In genomic region chr13:46346830-46347512, GRCm38 (mm10) we compare ENCODE assay signal across 31 mouse cellular contexts.
DNase-seq lines count a peak whose midpoint lies in the region; ATAC-seq lines count a peak whose summit lies in the region.
"Had no signal": no experiment of that assay in that cellular context is flagged by ENCODE, and none has a peak within 500 bp of the region (broad histone marks: within the 10 kb centered on the region; RNA-seq: fewer than 3 reads in every experiment).

No protein-coding gene starts in this region.

- H3K27me3 ChIP-seq in midbrain, embryonic 11.5 days (ENCODE audit: control insufficient read depth, insufficient read depth, low read length): no peaks in the 10 kb centered on the region
- H3K27me3 ChIP-seq in midbrain, embryonic 13.5 days: no peaks in the 10 kb centered on the region
- H3K27me3 ChIP-seq: embryonic facial prominence, embryonic 13.5 days; heart, embryonic 13.5 days; hindbrain, embryonic 15.5 days; kidney, embryonic 15.5 days; limb, embryonic 12.5 days; lung, embryonic 15.5 days; stomach, embryonic 15.5 days had no signal

- no peak overlapping the region for H3K4me2 ChIP-seq in midbrain, embryonic 11.5 days
- H3K4me2 ChIP-seq in midbrain, embryonic 13.5 days (replicated peaks): no peak overlapping the region
- H3K4me2 ChIP-seq: embryonic facial prominence, embryonic 13.5 days; heart, embryonic 13.5 days; hindbrain, embryonic 15.5 days; kidney, embryonic 15.5 days; limb, embryonic 12.5 days; liver, embryonic 11.5 days; lung, embryonic 15.5 days; stomach, embryonic 15.5 days had no signal

- H3K9me3 ChIP-seq in midbrain, embryonic 11.5 days (ENCODE audit: control insufficient read depth, low read length): no peaks in the 10 kb centered on the region
- no peaks in the 10 kb centered on the region for H3K9me3 ChIP-seq in midbrain, embryonic 13.5 days
- H3K9me3 ChIP-seq: embryonic facial prominence, embryonic 13.5 days; heart, embryonic 13.5 days; hindbrain, embryonic 15.5 days; kidney, embryonic 15.5 days; limb, embryonic 12.5 days; lung, embryonic 15.5 days; stomach, embryonic 15.5 days had no signal

- no peak overlapping the region for H3K27ac ChIP-seq in midbrain, embryonic 11.5 days (ENCODE audit: low read depth, low read length)
- H3K27ac ChIP-seq in midbrain, embryonic 13.5 days: no peak overlapping the region
- H3K27ac ChIP-seq: embryonic facial prominence, embryonic 13.5 days; gastrocnemius, adult 2 months; heart, adult 2 months; heart, embryonic 13.5 days; hindbrain, embryonic 15.5 days; kidney, embryonic 15.5 days; limb, embryonic 12.5 days; lung, embryonic 15.5 days; stomach, embryonic 15.5 days had no signal

- no peak for ATAC-seq in midbrain, embryonic 11.5 days (ENCODE audit: low FRiP score)
- ATAC-seq in midbrain, embryonic 13.5 days: no peak
- ATAC-seq: forebrain, postnatal 0 days had no signal

- no peak overlapping the region for H3K4me3 ChIP-seq in midbrain, embryonic 11.5 days (ENCODE audit: low read depth, low read length)
- no peak overlapping the region for H3K4me3 ChIP-seq in midbrain, embryonic 13.5 days (replicated peaks)
- H3K4me3 ChIP-seq: embryonic facial prominence, embryonic 13.5 days; erythroblast, embryonic 14.5 days; gastrocnemius, adult 2 months; heart, adult 2 months; heart, embryonic 13.5 days; hindbrain, embryonic 15.5 days; kidney, embryonic 15.5 days; limb, embryonic 12.5 days; lung, embryonic 15.5 days; stomach, embryonic 15.5 days had no signal

- no peaks in the 10 kb centered on the region for H3K36me3 ChIP-seq in midbrain, embryonic 11.5 days (ENCODE audit: control insufficient read depth, insufficient read depth, low read length)
- H3K36me3 ChIP-seq in midbrain, embryonic 13.5 days: no peaks in the 10 kb centered on the region
- H3K36me3 ChIP-seq: embryonic facial prominence, embryonic 13.5 days; heart, embryonic 13.5 days; hindbrain, embryonic 15.5 days; kidney, embryonic 15.5 days; limb, embryonic 12.5 days; lung, embryonic 15.5 days; stomach, embryonic 15.5 days had no signal

- WGBS in midbrain, embryonic 11.5 days: 87% methylated on average over 10 of the region's 10 CpGs
- WGBS in midbrain, embryonic 13.5 days: 89% methylated on average over 10 of the region's 10 CpGs

- H3K9ac ChIP-seq in midbrain, embryonic 11.5 days (ENCODE audit: low read length): no peak overlapping the region
- no peak overlapping the region for H3K9ac ChIP-seq in midbrain, embryonic 13.5 days (replicated peaks)
- H3K9ac ChIP-seq: embryonic facial prominence, embryonic 13.5 days; forebrain, postnatal 0 days; heart, embryonic 13.5 days; hindbrain, embryonic 15.5 days; kidney, embryonic 15.5 days; limb, embryonic 12.5 days; lung, embryonic 15.5 days; stomach, embryonic 15.5 days had no signal

- 0 out of 2 replicates have a peak, but pooled peaks cover 3% of the 10 kb centered on the region for H3K4me1 ChIP-seq in midbrain, embryonic 11.5 days (ENCODE audit: control insufficient read depth, insufficient read depth, low read length)
- H3K4me1 ChIP-seq in midbrain, embryonic 13.5 days (replicated peaks): 0 out of 2 replicates have a peak, but pooled peaks cover 3% of the 10 kb centered on the region
- H3K4me1 ChIP-seq: heart, embryonic 13.5 days; kidney, embryonic 15.5 days; limb, embryonic 12.5 days; lung, embryonic 15.5 days; stomach, embryonic 15.5 days had no signal

- DNase-seq in frontal cortex, postnatal 36 days (ENCODE audit: low spot score in 2 of 2): peak; percentile 29 to 32
- no peak for DNase-seq in frontal cortex, postnatal 10 days (ENCODE audit: low spot score in 2 of 2)
- peak; percentile 9 for DNase-seq in right cerebral cortex, adult 18-20 months
- DNase-seq in right cerebral cortex, postnatal 36 days (ENCODE audit: low spot score in 2 of 2): no peak
- DNase-seq in c-Kit-positive CD71-positive TER-119-negative erythroid progenitor cells, embryonic 14.5 days (ENCODE audit: low read depth): peak; percentile 7
- DNase-seq in midbrain, embryonic 11.5 days (ENCODE audit: low spot score, missing footprints): no peak
- no peak for DNase-seq in embryo, embryonic 10 days (ENCODE audit: low spot score)
- DNase-seq: adrenal gland, postnatal 14 days; cerebellum, adult 18-20 months; cerebellum, postnatal 14 days; embryo, embryonic 11 days; forebrain, postnatal 0 days; gastrocnemius, adult 2 months; gastrocnemius, postnatal 36 days; heart, adult 2 months; heart, postnatal 10 days; kidney, adult 18-20 months; kidney, postnatal 25 days; midbrain, embryonic 14.5 days; right cerebral cortex, postnatal 14 days; thymus, postnatal 14 days had no signal

Comparison
In these comparisons a context has a peak if more than half of its experiments do, and no peak if none do; other contexts are left out.
1. DNase-seq: peak in frontal cortex, postnatal 36 days (2 of 2), right cerebral cortex, adult 18-20 months (single experiment) and c-Kit-positive CD71-positive TER-119-negative erythroid progenitor cells, embryonic 14.5 days (single experiment); none in frontal cortex, postnatal 10 days (0 of 2), right cerebral cortex, postnatal 36 days (0 of 2), midbrain, embryonic 11.5 days (single experiment) and embryo, embryonic 10 days (single experiment).